Mouse (Mus musculus) limb, embryonic 11.5 days (tissue): ENCODE data around the gene Hspa12b. TPM values are rescaled to one million over a fixed set of nuclear protein-coding genes. Genes with fewer than 3 reads are reported as not detected.

Source experiments
- ATAC-seq: fragments of 200-750 bp; cut with Nextera tagmentation; 2 replicates; pipeline ENCODE4 v1.8.0; 2017; ENCODE audit warnings: low read depth; ENCODE audit not compliant: insufficient number of reproducible peaks, low FRiP score, low TSS enrichment
- DNase-seq: peaks from one replicate; pipeline ENCODE4 v3.0.0-alpha.2; 2015; ENCODE audit warnings: low spot score
- H3K27ac ChIP-seq: fragments of 300-500 bp; sonication (generic); replicated peaks from 2 replicates; pipeline ENCODE4 v1.5.1; 2014; ENCODE audit warnings: low read depth, mild to moderate bottlenecking, low read length
- H3K27me3 ChIP-seq: fragments of 300-500 bp; sonication (generic); 2 replicates; pipeline ENCODE4 v1.6.1; 2014; ENCODE audit warnings: mild to moderate bottlenecking, low read length, mixed read lengths; ENCODE audit not compliant: control insufficient read depth, insufficient read depth
- H3K36me3 ChIP-seq: fragments of 300-500 bp; sonication (generic); 2 replicates; pipeline ENCODE4 v1.6.1; 2014; ENCODE audit warnings: mild to moderate bottlenecking, low read length, moderate library complexity, mixed read lengths; ENCODE audit not compliant: control insufficient read depth, insufficient read depth
- H3K4me1 ChIP-seq: fragments of 300-500 bp; sonication (generic); 2 replicates; pipeline ENCODE4 v1.6.1; 2014; ENCODE audit warnings: low read length, mixed read lengths; ENCODE audit not compliant: control insufficient read depth, insufficient read depth
- H3K4me2 ChIP-seq: fragments of 300-500 bp; sonication (generic); 2 replicates; pipeline ENCODE4 v1.6.1; 2014; ENCODE audit warnings: low read depth, mild to moderate bottlenecking, moderate library complexity; ENCODE audit not compliant: severe bottlenecking
- H3K4me3 ChIP-seq: fragments of 300-500 bp; sonication (generic); 2 replicates; pipeline ENCODE4 v1.5.1; 2014; ENCODE audit warnings: low read depth, low read length
- H3K9ac ChIP-seq: fragments of 300-500 bp; sonication (generic); 2 replicates; pipeline ENCODE4 v1.6.1; 2014; ENCODE audit warnings: mild to moderate bottlenecking, low read length
- H3K9me3 ChIP-seq: fragments of 300-500 bp; sonication (generic); 2 replicates; pipeline ENCODE4 v1.6.1; 2016; ENCODE audit warnings: low read length; ENCODE audit not compliant: control insufficient read depth
- WGBS: fragments of 180-500 bp; shearing (Covaris S2); extraction: QIAGEN DNeasy Blood & Tissue Kit; methylation state at CpG from one replicate; pipeline ENCODE4 v1.1.7; 2014; 5-methylcytosine and 5-hydroxymethylcytosine counted together
- polyA plus RNA-seq: library from polyadenylated mRNA; unstranded; fragments of >200 nt; fragmentation: Nextera tagmentation; extraction: Ambion mirVana; gene quantifications from 2 replicates; pipeline ENCODE4 v1.2.1, GENCODE M21; 2014

Gene Hspa12b
- polyA plus RNA-seq, 1 experiment from 2014 or later = 12.7 TPM

DNA sequence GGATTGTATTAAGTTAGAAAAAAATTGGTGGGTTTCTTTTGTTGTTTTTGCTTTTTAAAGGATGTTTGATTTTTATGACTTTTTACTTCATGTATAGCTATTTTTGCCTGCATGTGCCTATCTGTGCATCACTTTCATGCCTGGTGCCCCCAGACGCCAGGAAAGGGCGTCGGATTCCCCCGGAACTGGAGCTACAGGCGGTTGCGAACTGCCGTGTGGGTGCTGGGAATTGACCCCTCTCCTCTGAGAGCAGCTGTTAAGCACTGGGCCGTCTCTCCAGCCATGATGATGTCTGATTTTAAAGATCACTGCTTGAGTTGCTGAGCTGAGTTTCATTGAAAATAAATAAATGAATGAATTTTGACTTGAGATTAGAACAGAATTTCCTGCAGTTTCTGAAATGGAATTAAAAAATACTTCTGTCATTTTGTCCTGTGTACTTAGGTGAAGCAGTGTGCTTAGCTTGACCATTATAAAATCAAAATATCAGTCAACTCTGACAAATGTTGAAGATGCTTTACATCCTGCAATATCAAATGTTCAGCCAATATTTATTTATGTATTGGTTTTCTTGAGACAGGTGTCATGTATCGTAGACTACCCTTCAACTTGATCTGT, 6.0 kb downstream of the Hspa12b start, which contains the start of gene Gm11037:
Gene Gm11037, plus strand, starts transcription at position 568 of the 618 bp plus-strand sequence.
- Histone ChIP-seq H3K4me3 (no peak within 1 kb of the TSS), H3K36me3 (peaks cover 6% of the 10 kb centered on the region; the same call in 1 of the 2 replicates), H3K9ac (no peak within 1 kb of the TSS), H3K9me3 (no peaks in the 10 kb centered on the region), H3K27me3 (no peaks in the 10 kb centered on the region), H3K4me1 (peaks cover 24% of the 10 kb centered on the region), H3K4me2 (no peak within 1 kb of the TSS), H3K27ac (no peak within 1 kb of the TSS)
- no peak for ATAC-seq
- WGBS = 82% methylated on average over 9 of the region's 9 CpGs
- no peak for DNase-seq

DNA sequence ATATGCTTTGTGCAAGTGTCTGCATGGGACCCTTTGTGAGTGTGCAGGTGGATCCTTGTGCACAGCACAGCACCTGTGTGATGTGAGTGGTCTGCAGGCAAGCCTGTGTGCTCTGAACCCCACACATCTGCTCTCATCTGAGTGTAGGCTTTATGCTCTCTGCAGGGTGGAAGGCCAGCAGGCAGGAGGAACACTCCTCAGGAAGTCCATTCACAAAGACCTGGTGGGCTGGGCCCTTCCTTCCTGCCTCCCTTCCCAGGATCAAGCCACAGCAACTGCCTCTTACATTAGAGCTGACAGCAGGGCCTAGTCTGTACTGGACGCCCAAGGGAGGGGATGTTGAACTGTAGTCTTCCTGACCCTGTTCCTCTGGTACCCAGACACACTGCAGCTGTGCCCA, 7.3 kb downstream of the Hspa12b start:
- DNase-seq (no peak), ATAC-seq (no peak)
- 88% methylated on average over 1 of the region's 1 CpGs for WGBS

DNA sequence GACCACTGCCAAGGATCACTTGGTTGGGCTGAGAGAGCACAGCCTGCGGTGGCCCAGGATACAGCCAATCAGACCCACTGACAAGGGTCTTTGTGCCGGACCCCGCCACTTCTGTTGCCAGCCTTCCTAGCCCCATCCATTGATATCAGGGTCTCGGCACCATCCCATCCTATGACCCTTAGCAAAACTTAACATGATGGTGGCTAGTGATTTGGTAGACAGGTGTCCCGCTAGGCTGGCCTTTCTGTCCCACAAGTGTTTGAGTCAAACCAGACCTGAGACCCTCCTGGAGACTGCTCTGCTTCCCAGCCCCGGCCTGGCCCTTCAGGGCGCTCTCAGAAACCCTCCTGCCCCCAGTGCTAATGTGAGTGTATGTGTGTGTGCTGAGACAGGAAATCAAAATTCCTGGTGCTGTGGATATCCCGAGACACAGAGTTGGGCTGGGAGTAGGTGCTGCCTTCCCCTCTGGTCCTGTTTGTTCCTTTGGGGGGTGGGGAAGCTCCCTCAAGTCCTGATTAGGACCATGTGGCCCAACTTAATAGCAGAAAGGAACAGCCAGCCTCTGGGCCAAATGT, 7.8 kb downstream of the Hspa12b start:
- Histone ChIP-seq H3K27ac (0 out of 2 replicates have a peak overlapping the region, but pooled peaks have one; percentile 21), H3K4me3 (no peak overlapping the region), H3K4me2 (no peak overlapping the region), H3K36me3 (peaks cover 9% of the 10 kb centered on the region; the same call in 1 of the 2 replicates), H3K9me3 (no peaks in the 10 kb centered on the region), H3K27me3 (no peaks in the 10 kb centered on the region), H3K4me1 (peaks cover 15% of the 10 kb centered on the region), H3K9ac (no peak overlapping the region)
- ATAC-seq = no peak
- no peak for DNase-seq
- 70% methylated on average over 8 of the region's 8 CpGs for WGBS

More for the DNA sequence above, 7.3 kb downstream of the Hspa12b start:
- Histone ChIP-seq H3K4me1 (peaks cover 15% of the 10 kb centered on the region), H3K36me3 (peaks cover 9% of the 10 kb centered on the region; the same call in 1 of the 2 replicates), H3K9ac (no peak overlapping the region), H3K27ac (0 out of 2 replicates have a peak overlapping the region, but pooled peaks have one; percentile 21), H3K27me3 (no peaks in the 10 kb centered on the region), H3K4me3 (no peak overlapping the region), H3K9me3 (no peaks in the 10 kb centered on the region), H3K4me2 (no peak overlapping the region)

DNA sequence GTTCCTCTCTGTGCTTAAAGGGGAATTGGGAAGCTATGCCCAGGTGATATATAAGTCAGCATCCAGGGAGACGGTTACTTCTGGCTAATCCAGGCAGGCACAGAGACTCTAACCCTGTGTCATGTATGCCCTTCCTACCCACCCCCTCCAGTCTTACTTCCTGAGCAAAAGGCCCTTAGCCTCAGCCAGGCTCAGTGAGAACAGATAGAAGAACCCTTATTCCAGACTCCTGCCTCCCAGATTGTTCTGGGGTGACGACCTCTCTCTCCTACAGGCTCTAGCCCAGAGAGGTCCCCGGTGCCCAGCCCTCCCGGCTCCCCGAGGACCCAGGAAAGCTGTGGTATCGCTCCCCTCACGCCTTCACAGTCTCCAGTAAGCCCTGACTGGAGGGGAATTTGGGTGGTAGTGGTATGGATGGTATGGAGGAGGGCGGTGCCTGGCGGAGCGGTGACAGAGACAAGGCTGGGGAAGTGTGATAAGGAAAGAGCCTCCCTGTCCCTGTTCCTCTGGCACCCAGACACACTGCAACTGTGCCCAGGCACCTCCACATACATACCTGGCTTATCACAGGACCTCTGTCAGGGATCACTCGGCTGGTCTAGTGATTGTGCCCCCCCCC, 8.6 kb downstream of the Hspa12b start:
- Histone ChIP-seq H3K4me1 (peaks cover 15% of the 10 kb centered on the region), H3K4me2 (no peak overlapping the region), H3K36me3 (peaks cover 9% of the 10 kb centered on the region; the same call in 1 of the 2 replicates), H3K9ac (no peak overlapping the region), H3K4me3 (no peak overlapping the region), H3K9me3 (no peaks in the 10 kb centered on the region), H3K27me3 (no peaks in the 10 kb centered on the region), H3K27ac (no peak overlapping the region)
- ATAC-seq (no peak), DNase-seq (no peak)
- 68% methylated on average over 11 of the region's 11 CpGs for WGBS

DNA sequence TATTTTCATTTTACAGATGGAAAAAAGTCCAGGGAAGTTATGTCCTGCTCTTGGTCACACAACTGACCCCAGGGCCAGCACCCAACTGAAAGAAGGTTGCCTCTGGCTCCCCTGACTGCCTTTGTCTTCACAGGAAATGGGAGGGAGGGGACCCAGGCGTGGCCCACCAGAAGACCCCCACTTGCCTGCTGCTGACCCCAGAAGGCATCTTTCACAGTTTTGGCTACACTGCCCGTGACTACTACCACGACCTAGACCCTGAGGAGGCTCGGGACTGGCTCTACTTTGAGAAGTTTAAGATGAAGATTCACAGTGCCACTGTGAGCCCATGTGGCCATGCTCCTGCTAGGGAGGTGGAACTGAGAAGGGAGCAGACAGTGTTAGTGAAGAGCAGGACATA, 11.2 kb downstream of the Hspa12b start:
- peaks cover 14% of the 10 kb centered on the region; the same call in 1 of the 2 replicates for H3K36me3 ChIP-seq
- H3K9me3 ChIP-seq = no peaks in the 10 kb centered on the region
- H3K4me1 ChIP-seq = peaks cover 15% of the 10 kb centered on the region
- H3K27ac ChIP-seq = no peak overlapping the region
- no peak overlapping the region for H3K4me3 ChIP-seq
- H3K27me3 ChIP-seq = no peaks in the 10 kb centered on the region
- no peak overlapping the region for H3K4me2 ChIP-seq
- no peak for DNase-seq
- H3K9ac ChIP-seq = no peak overlapping the region
- WGBS = 85% methylated on average over 4 of the region's 4 CpGs
- no peak for ATAC-seq

DNA sequence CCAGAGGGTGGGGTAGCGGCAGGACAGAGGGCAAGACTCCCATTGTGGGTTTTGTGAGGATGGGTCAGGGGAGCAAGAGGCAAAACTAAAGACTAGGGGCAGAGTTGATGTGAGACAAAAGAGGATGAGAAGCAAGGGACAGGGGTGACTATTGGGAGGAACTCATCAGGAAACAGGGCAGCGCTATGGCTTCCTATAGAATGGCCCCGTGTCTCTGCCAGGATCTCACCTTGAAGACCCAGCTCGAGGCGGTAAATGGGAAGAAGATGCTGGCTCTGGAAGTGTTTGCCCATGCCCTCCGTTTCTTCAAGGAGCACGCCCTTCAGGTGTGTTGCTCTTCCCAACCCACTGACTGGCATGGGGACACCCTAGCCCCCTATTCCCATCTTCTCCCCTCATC, 11.7 kb downstream of the Hspa12b start:
- H3K27ac ChIP-seq = no peak overlapping the region
- 94% methylated on average over 7 of the region's 7 CpGs for WGBS
- no peaks in the 10 kb centered on the region for H3K9me3 ChIP-seq
- peaks cover 15% of the 10 kb centered on the region for H3K4me1 ChIP-seq
- no peak overlapping the region for H3K4me3 ChIP-seq
- DNase-seq (no peak), ATAC-seq (no peak)
- peaks cover 14% of the 10 kb centered on the region; the same call in 1 of the 2 replicates for H3K36me3 ChIP-seq
- no peaks in the 10 kb centered on the region for H3K27me3 ChIP-seq
- no peak overlapping the region for H3K4me2 ChIP-seq
- H3K9ac ChIP-seq = no peak overlapping the region

DNA sequence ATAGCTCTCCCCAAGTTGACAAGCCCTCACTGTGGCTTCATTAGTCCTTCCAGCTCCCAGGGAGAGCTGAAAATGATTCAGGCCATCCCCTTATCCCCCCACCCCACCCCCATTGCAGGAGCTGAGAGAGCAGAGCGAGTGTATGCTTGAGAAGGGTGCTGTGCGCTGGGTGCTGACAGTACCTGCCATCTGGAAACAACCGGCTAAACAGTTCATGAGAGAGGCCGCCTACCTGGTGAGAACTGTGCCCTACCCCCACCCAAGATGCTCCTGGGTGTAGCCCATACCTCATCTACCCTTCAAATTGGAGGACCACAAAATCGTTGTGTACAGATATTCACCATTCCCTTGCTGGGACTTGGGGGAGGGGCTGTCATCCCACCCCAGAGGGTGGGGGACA, 12.2 kb downstream of the Hspa12b start:
- peaks cover 13% of the 10 kb centered on the region for H3K4me1 ChIP-seq
- no peak for ATAC-seq

DNA sequence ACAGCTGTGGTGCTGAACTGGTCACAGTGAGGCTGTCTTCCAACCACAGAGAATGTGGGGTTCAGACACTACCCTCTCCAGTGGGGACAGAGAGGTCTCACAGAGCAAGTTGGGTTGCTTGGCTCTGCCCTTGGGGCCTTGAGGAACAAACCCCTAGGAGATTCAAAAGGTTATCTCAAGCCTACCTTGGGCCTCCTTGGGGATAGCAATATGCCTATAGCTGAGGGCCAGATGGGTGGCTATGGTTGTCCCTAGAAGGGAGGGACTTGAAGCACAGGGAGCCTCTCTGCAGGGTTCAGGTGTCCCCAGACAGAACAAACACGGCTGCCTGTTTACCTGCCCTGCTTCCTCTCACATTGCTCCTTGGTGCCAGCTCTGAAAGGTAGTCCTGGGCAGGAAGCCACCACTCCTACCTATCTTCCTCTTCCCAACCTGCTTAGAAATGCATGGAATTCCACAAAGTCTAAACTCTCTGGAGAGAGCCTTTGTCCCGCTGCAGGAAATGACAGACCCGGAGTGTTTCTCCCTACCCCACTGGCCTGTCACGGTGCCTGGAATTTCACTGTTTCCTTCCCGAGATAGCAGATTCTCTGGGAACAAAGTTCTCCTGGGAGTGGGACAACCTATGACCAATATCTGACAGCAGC, 12.9 kb downstream of the Hspa12b start:
- Histone ChIP-seq H3K36me3 (peaks cover 15% of the 10 kb centered on the region; the same call in 1 of the 2 replicates), H3K9me3 (no peaks in the 10 kb centered on the region), H3K4me3 (no peak overlapping the region), H3K27me3 (no peaks in the 10 kb centered on the region), H3K4me1 (peaks cover 6% of the 10 kb centered on the region), H3K4me2 (no peak overlapping the region), H3K9ac (no peak overlapping the region), H3K27ac (no peak overlapping the region)
- ATAC-seq (no peak), DNase-seq (no peak)
- 58% methylated on average over 5 of the region's 5 CpGs for WGBS

More for the DNA sequence above, 12.2 kb downstream of the Hspa12b start:
- no peaks in the 10 kb centered on the region for H3K9me3 ChIP-seq
- peaks cover 11% of the 10 kb centered on the region; the same call in 1 of the 2 replicates for H3K36me3 ChIP-seq
- DNase-seq = no peak
- no peaks in the 10 kb centered on the region for H3K27me3 ChIP-seq
- no peak overlapping the region for H3K4me3 ChIP-seq
- no peak overlapping the region for H3K4me2 ChIP-seq
- 92% methylated on average over 5 of the region's 5 CpGs for WGBS
- no peak overlapping the region for H3K9ac ChIP-seq
- no peak overlapping the region for H3K27ac ChIP-seq
